Mouse (Mus musculus) embryonic facial prominence, embryonic 13.5 days (tissue): ENCODE measurements around the gene Cux1. TPM values are rescaled to one million over a fixed set of nuclear protein-coding genes. Genes with fewer than 3 reads are reported as not detected.

Experiments used
- ATAC-seq: fragments of 200-750 bp; cut with Nextera tagmentation; 2 replicates; pipeline ENCODE4 v1.8.0; 2017; ENCODE audit warnings: low read depth; ENCODE audit not compliant: insufficient number of reproducible peaks, insufficient read depth, low FRiP score, low TSS enrichment
- H3K27ac ChIP-seq: fragments of 300-500 bp; sonication (generic); 2 replicates; pipeline ENCODE4 v1.5.1; 2015; ENCODE audit warnings: moderate library complexity, mild to moderate bottlenecking, inconsistent platforms
- H3K27me3 ChIP-seq: fragments of 300-500 bp; sonication (generic); 2 replicates; pipeline ENCODE4 v1.6.1; 2015; ENCODE audit warnings: mild to moderate bottlenecking, inconsistent platforms
- H3K36me3 ChIP-seq: fragments of 300-500 bp; sonication (generic); 2 replicates; pipeline ENCODE4 v1.6.1; 2015; ENCODE audit warnings: mild to moderate bottlenecking, inconsistent platforms
- H3K4me1 ChIP-seq: fragments of 300-500 bp; sonication (generic); 2 replicates; pipeline ENCODE4 v1.6.1; 2015; ENCODE audit warnings: inconsistent platforms
- H3K4me2 ChIP-seq: fragments of 300-500 bp; sonication (generic); 2 replicates; pipeline ENCODE4 v1.6.1; 2015; ENCODE audit warnings: moderate library complexity, mild to moderate bottlenecking, inconsistent platforms
- H3K4me3 ChIP-seq: fragments of 300-500 bp; sonication (generic); 2 replicates; pipeline ENCODE4 v1.5.1; 2015; ENCODE audit warnings: mild to moderate bottlenecking, inconsistent platforms
- H3K9ac ChIP-seq: fragments of 300-500 bp; sonication (generic); 2 replicates; pipeline ENCODE4 v1.6.1; 2015; ENCODE audit warnings: mild to moderate bottlenecking, inconsistent platforms
- H3K9me3 ChIP-seq: fragments of 300-500 bp; sonication (generic); 2 replicates; pipeline ENCODE4 v1.6.1; 2016; ENCODE audit warnings: inconsistent platforms
- WGBS: fragments of 180-500 bp; shearing (Covaris S2); methylation state at CpG from one replicate; pipeline ENCODE4 v1.1.7; 2015; ENCODE audit warnings: mixed read lengths; 5-methylcytosine and 5-hydroxymethylcytosine counted together
- polyA plus RNA-seq: library from polyadenylated mRNA; unstranded; fragments of >200 nt; fragmentation: Nextera tagmentation; extraction: Ambion mirVana; gene quantifications from 2 replicates; pipeline ENCODE4 v1.2.1, GENCODE M21; 2015

Cux1 gene
- polyA plus RNA-seq, 1 experiment from 2014 or later: 82.7 TPM

GRCm38 (mm10) chr5:136584676-136585285, 17.5 kb upstream of the Cux1 start:
- Histone ChIP-seq H3K36me3 (no peaks in the 10 kb centered on the region), H3K4me2 (no peak overlapping the region), H3K27ac (no peak overlapping the region; the same call in 1 of the 2 replicates), H3K27me3 (peaks cover 42% of the 10 kb centered on the region), H3K9me3 (no peaks in the 10 kb centered on the region), H3K9ac (no peak overlapping the region), H3K4me1 (peaks cover 13% of the 10 kb centered on the region), H3K4me3 (no peak overlapping the region)
- ATAC-seq: no peak
- WGBS: 24% methylated on average over 4 of the region's 4 CpGs

- peak; percentile 32; the same call in 1 of the 2 replicates for ATAC-seq
- no peak overlapping the region for H3K9ac ChIP-seq
- H3K27ac ChIP-seq: no peak overlapping the region
- no peaks in the 10 kb centered on the region for H3K36me3 ChIP-seq
- H3K4me2 ChIP-seq: no peak overlapping the region
- H3K27me3 ChIP-seq: peaks cover 51% of the 10 kb centered on the region
- no peak overlapping the region for H3K4me3 ChIP-seq
- no peaks in the 10 kb centered on the region for H3K9me3 ChIP-seq
- H3K4me1 ChIP-seq: peaks cover 13% of the 10 kb centered on the region
- WGBS: 74% methylated on average over 4 of the region's 4 CpGs
Measured at GRCm38 (mm10) chr5:136583666-136584464, 16.6 kb upstream of the Cux1 start.

- Histone ChIP-seq H3K27me3 (peaks cover 58% of the 10 kb centered on the region), H3K4me2 (no peak overlapping the region), H3K4me1 (peaks cover 13% of the 10 kb centered on the region), H3K9me3 (no peaks in the 10 kb centered on the region), H3K36me3 (no peaks in the 10 kb centered on the region), H3K4me3 (no peak overlapping the region), H3K27ac (no peak overlapping the region), H3K9ac (no peak overlapping the region)
- ATAC-seq: no peak
- 78% methylated on average over 2 of the region's 2 CpGs for WGBS
Measured at GRCm38 (mm10) chr5:136583256-136583655, 16.0 kb upstream of the Cux1 start.

GRCm38 (mm10) chr5:136582201-136582600, 14.9 kb upstream of the Cux1 start:
- peaks cover 13% of the 10 kb centered on the region for H3K4me1 ChIP-seq
- no peak overlapping the region; the same call in 1 of the 2 replicates for H3K4me3 ChIP-seq
- no peak overlapping the region for H3K9ac ChIP-seq
- H3K36me3 ChIP-seq: no peaks in the 10 kb centered on the region
- peak overlapping the region; percentile 43 for H3K4me2 ChIP-seq
- ATAC-seq: no peak
- H3K9me3 ChIP-seq: no peaks in the 10 kb centered on the region
- 8% methylated on average over 12 of the region's 12 CpGs for WGBS
- H3K27me3 ChIP-seq: peaks cover 66% of the 10 kb centered on the region
- H3K27ac ChIP-seq: no peak overlapping the region

GRCm38 (mm10) chr5:136581625-136582024, 14.3 kb upstream of the Cux1 start:
- peaks cover 71% of the 10 kb centered on the region for H3K27me3 ChIP-seq
- no peaks in the 10 kb centered on the region for H3K36me3 ChIP-seq
- H3K9ac ChIP-seq: no peak overlapping the region
- 0 out of 2 replicates have a peak, but pooled peaks have one; percentile 52 for ATAC-seq
- H3K4me1 ChIP-seq: peaks cover 13% of the 10 kb centered on the region
- WGBS: under 1% methylated on average over 13 of the region's 13 CpGs
- no peaks in the 10 kb centered on the region for H3K9me3 ChIP-seq
- peak overlapping the region; percentile 43 for H3K4me2 ChIP-seq
- H3K4me3 ChIP-seq: peak overlapping the region; percentile 22
- H3K27ac ChIP-seq: no peak overlapping the region

GRCm38 (mm10) chr5:136581166-136581565, 13.9 kb upstream of the Cux1 start:
- Histone ChIP-seq H3K36me3 (no peaks in the 10 kb centered on the region), H3K4me1 (peaks cover 13% of the 10 kb centered on the region), H3K9me3 (no peaks in the 10 kb centered on the region), H3K27me3 (peaks cover 73% of the 10 kb centered on the region), H3K27ac (no peak overlapping the region), H3K9ac (no peak overlapping the region), H3K4me2 (peak overlapping the region; percentile 43), H3K4me3 (peak overlapping the region; percentile 22)
- WGBS: 18% methylated on average over 9 of the region's 9 CpGs
- no peak for ATAC-seq

- H3K9me3 ChIP-seq: no peaks in the 10 kb centered on the region
- no peak overlapping the region for H3K27ac ChIP-seq
- ATAC-seq: no peak
- H3K4me1 ChIP-seq: peaks cover 13% of the 10 kb centered on the region
- H3K9ac ChIP-seq: no peak overlapping the region
- H3K4me2 ChIP-seq: no peak overlapping the region
- no peaks in the 10 kb centered on the region for H3K36me3 ChIP-seq
- H3K27me3 ChIP-seq: peaks cover 89% of the 10 kb centered on the region
- H3K4me3 ChIP-seq: no peak overlapping the region
- WGBS: 43% methylated on average over 10 of the region's 10 CpGs
Measured at GRCm38 (mm10) chr5:136578201-136578600, 10.9 kb upstream of the Cux1 start.

- no peak overlapping the region for H3K27ac ChIP-seq
- no peak overlapping the region for H3K9ac ChIP-seq
- H3K4me3 ChIP-seq: no peak overlapping the region
- peaks cover 22% of the 10 kb centered on the region for H3K4me1 ChIP-seq
- H3K27me3 ChIP-seq: peaks cover 67% of the 10 kb centered on the region
- no peak overlapping the region for H3K4me2 ChIP-seq
- H3K36me3 ChIP-seq: no peaks in the 10 kb centered on the region
- no peaks in the 10 kb centered on the region for H3K9me3 ChIP-seq
- ATAC-seq: no peak
- WGBS: 41% methylated on average over 7 of the region's 7 CpGs
Measured at GRCm38 (mm10) chr5:136570171-136570570, 2.9 kb upstream of the Cux1 start.

GRCm38 (mm10) chr5:136568776-136569175, 1.5 kb upstream of the Cux1 start:
- H3K4me3 ChIP-seq: peak overlapping the region; percentile 93
- H3K9ac ChIP-seq: peak overlapping the region; percentile 52; the same call in 1 of the 2 replicates
- no peaks in the 10 kb centered on the region for H3K36me3 ChIP-seq
- peaks cover 31% of the 10 kb centered on the region for H3K4me1 ChIP-seq
- ATAC-seq: no peak
- H3K27ac ChIP-seq: no peak overlapping the region
- peaks cover 58% of the 10 kb centered on the region for H3K27me3 ChIP-seq
- under 1% methylated on average over 36 of the region's 36 CpGs for WGBS
- H3K4me2 ChIP-seq: peak overlapping the region; percentile 98
- no peaks in the 10 kb centered on the region for H3K9me3 ChIP-seq

GRCm38 (mm10) chr5:136568026-136568765, 906 bp upstream of the Cux1 start:
- under 1% methylated on average over 36 of the region's 36 CpGs for WGBS
- Histone ChIP-seq H3K9ac (peak overlapping the region; percentile 85), H3K9me3 (no peaks in the 10 kb centered on the region), H3K27ac (peak overlapping the region; percentile 88; the same call in 1 of the 2 replicates), H3K27me3 (peaks cover 53% of the 10 kb centered on the region), H3K4me1 (peaks cover 37% of the 10 kb centered on the region), H3K4me3 (peak overlapping the region; percentile 93), H3K36me3 (no peaks in the 10 kb centered on the region), H3K4me2 (peak overlapping the region; percentile 98)
- no peak for ATAC-seq

- WGBS: under 1% methylated on average over 31 of the region's 31 CpGs
- peak overlapping the region; percentile 98 for H3K4me2 ChIP-seq
- H3K9me3 ChIP-seq: no peaks in the 10 kb centered on the region
- H3K9ac ChIP-seq: peak overlapping the region; percentile 85
- no peaks in the 10 kb centered on the region for H3K36me3 ChIP-seq
- H3K4me1 ChIP-seq: peaks cover 46% of the 10 kb centered on the region
- peak overlapping the region; percentile 88 for H3K27ac ChIP-seq
- no peak for ATAC-seq
- peak overlapping the region; percentile 93 for H3K4me3 ChIP-seq
- H3K27me3 ChIP-seq: peaks cover 43% of the 10 kb centered on the region
Measured at GRCm38 (mm10) chr5:136566812-136567175, 496 bp downstream of the Cux1 start.
